Mouse (Mus musculus) embryonic facial prominence, embryonic 10.5 days (tissue): ENCODE results near the gene Hs3st3b1. TPM values are rescaled to one million over a fixed set of nuclear protein-coding genes. Genes with fewer than 3 reads are reported as not detected.

Experiments used
- DNase-seq: peaks from one replicate; pipeline ENCODE4 v3.0.0-alpha.2; 2017; ENCODE audit warnings: low spot score
- H3K27ac ChIP-seq: fragments of 300-500 bp; sonication (generic); replicated peaks from 2 replicates; pipeline ENCODE4 v1.5.1; 2016; ENCODE audit warnings: mild to moderate bottlenecking
- H3K27me3 ChIP-seq: fragments of 300-500 bp; sonication (generic); replicated peaks from 2 replicates; pipeline ENCODE4 v1.6.1; 2016; ENCODE audit warnings: low read depth, mild to moderate bottlenecking; ENCODE audit not compliant: poor library complexity, severe bottlenecking
- H3K36me3 ChIP-seq: fragments of 300-500 bp; sonication (generic); replicated peaks from 2 replicates; pipeline ENCODE4 v1.6.1; 2016; ENCODE audit warnings: mild to moderate bottlenecking, moderate library complexity
- H3K4me1 ChIP-seq: fragments of 300-500 bp; sonication (generic); 2 replicates; pipeline ENCODE4 v1.6.1; 2016
- H3K4me3 ChIP-seq: fragments of 300-500 bp; sonication (generic); 2 replicates; pipeline ENCODE4 v1.5.1; 2016; ENCODE audit warnings: mild to moderate bottlenecking, moderate library complexity
- H3K9me3 ChIP-seq: fragments of 300-500 bp; sonication (generic); 2 replicates; pipeline ENCODE4 v1.6.1; 2016; ENCODE audit warnings: mild to moderate bottlenecking
- WGBS: fragments of 180-500 bp; shearing (Covaris S2); methylation state at CpG from one replicate; pipeline ENCODE4 v1.1.7; 2016; 5-methylcytosine and 5-hydroxymethylcytosine counted together
- polyA plus RNA-seq: library from polyadenylated mRNA; unstranded; fragments of >200 nt; fragmentation: Nextera tagmentation; extraction: Ambion mirVana; gene quantifications from 2 replicates; pipeline ENCODE4 v1.2.1, GENCODE M21; 2016

Hs3st3b1 gene
- 9.5 and 11.8 TPM in 2 replicates for polyA plus RNA-seq

DNA sequence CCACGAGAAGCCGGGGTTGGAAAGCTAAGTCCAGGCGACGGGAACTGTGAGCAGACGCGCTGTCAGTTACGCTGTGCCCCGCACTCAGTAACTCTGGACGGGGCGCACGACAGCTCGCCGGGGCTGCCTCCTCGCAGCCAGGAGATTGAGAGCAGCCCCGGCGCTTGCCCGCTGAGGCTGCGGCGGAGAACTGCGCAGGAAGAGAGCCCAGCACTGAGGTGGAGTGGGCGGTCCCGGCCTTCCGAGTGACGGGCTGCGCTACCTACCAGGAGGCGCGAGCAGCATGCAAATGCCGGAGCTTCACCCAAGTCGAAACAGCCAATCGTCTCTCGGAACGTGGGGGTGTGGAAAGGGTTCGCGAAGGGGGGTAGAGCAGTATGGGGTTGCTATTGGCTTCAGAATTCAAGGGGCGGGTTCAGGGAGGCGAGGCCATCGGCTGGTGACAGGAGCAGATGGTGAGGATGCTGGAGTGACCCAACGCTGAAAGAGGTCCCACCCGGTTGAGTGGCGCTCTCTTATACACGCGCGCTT is at the start of gene Hs3st3b1:
Hs3st3b1 (minus strand) TSS at position 200 of the 531 bp plus-strand sequence.
- under 1% methylated on average over 43 of the region's 43 CpGs for WGBS
- H3K27ac ChIP-seq: peak within 1 kb of the TSS; percentile 85
- H3K4me3 ChIP-seq: peak within 1 kb of the TSS; percentile 82
- peaks cover 84% of the 10 kb centered on the region for H3K4me1 ChIP-seq
- H3K36me3 ChIP-seq: no peaks in the 10 kb centered on the region
- no peaks in the 10 kb centered on the region for H3K9me3 ChIP-seq
- H3K27me3 ChIP-seq: peaks cover 100% of the 10 kb centered on the region
- DNase-seq: peak; percentile 98

DNA sequence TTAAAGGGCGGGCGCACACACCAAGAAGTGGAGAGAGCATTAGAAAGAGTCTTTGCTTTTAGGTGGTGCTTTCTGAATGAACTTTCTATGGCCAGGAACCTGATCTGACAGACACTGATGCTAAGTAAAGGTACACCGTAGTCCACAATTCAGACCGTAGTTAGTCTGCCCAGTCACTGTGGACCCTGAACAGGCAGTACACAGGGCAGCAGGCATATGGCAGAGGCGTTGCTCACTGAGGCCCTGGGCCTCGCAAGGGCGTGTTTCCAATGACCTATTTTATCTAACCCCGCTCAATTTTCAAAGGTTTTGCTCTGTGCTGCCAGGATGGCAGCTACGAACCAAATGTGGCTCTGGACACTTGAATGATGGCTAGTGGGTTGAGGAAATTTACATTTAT is 49.4 kb upstream of the Hs3st3b1 start:
- peaks cover 29% of the 10 kb centered on the region for H3K36me3 ChIP-seq
- no peak overlapping the region for H3K27ac ChIP-seq
- no peaks in the 10 kb centered on the region for H3K9me3 ChIP-seq
- peaks cover 45% of the 10 kb centered on the region for H3K4me1 ChIP-seq
- DNase-seq: no peak
- 92% methylated on average over 9 of the region's 9 CpGs for WGBS
- no peaks in the 10 kb centered on the region; the same call in 1 of the 2 replicates for H3K27me3 ChIP-seq
- H3K4me3 ChIP-seq: no peak overlapping the region

DNA sequence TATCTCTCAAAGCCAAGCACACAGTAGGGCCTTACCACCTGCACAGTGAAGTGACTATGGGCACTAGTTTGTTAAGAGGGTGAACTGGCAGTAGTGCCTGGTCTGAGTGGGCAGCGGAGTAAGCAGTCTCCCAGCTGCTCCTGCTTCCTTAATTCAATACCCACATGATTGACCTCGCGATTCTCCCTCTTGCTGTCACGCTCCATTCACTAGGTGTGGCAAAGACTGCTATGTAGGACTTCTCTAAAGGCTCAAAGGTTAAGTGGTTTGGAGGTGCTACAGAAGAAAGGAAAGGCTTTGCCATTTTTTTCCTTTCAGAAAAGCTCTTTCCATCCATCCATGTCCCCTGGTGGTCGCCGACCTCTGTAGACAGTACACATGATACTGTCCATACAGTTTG is 48.7 kb upstream of the Hs3st3b1 start:
- 93% methylated on average over 6 of the region's 6 CpGs for WGBS
- H3K4me3 ChIP-seq: no peak overlapping the region
- peaks cover 23% of the 10 kb centered on the region for H3K36me3 ChIP-seq
- peaks cover 46% of the 10 kb centered on the region for H3K4me1 ChIP-seq
- H3K9me3 ChIP-seq: no peaks in the 10 kb centered on the region
- H3K27me3 ChIP-seq: no peaks in the 10 kb centered on the region; the same call in 1 of the 2 replicates
- no peak for DNase-seq
- no peak overlapping the region for H3K27ac ChIP-seq

DNA sequence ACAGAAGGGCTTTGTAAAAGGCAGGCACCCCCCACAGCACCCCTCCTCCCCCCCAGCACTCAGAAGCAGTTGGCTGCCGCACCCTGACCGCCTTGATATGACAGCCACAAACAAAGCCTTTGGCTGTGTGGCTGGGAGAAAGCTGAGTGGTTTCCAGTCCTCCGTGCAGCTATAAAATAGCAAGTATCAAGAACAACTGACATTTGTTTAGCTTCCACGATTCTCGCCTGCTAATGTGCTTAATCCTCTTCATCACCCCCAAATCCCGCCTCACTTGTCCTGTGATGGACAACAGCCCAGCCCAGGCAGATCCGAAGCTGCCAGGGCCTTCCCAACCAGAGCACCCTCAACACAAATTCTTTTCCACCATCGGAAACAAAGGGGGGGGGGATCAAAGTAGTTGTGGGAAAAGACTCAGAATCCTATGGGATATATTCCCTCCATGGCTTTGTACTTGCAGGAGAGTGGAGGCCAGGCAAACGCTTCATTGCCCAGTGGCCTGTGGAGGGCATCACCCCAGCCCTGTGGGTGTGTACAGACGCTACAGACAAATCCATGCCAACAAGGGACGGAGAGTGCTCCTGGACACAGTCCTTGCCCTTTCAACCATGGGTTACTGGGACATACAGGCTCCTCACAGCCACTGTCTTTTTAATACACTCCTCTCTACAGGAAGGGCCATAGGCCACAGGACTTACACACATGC is 47.3 kb upstream of the Hs3st3b1 start:
- 46% methylated on average over 11 of the region's 11 CpGs for WGBS

DNA sequence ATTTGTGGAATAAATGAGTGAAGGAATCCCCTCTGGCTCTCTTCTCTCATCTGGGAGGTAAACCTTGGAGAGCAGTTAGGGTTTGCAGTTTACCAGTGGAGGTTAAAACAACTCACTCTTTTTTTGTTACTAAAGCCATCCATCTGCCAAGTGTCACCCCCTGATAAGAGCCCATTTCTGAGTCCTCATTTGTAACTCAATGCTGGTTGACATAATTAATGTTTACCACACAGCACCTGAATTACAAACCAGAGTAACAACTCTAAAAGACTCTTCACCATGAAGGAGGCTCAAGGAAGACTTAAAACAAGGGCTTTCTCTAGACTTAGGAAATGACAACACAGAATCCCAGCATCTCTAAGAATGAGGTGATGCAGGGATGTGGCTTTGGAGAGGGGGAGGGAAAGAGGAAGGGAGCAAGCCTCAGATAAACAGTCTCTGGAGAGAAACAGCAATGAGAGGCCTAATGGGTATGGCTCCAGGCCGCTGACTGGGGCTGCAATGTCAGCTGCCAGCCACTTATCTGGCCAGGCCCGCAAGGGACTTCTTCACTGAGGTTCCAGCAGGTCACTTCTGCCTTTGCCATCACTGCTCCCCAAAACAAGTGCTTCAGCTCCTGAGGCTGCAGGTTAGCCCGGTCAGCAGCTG is 46.4 kb upstream of the Hs3st3b1 start:
- Histone ChIP-seq H3K4me3 (no peak overlapping the region), H3K9me3 (no peaks in the 10 kb centered on the region), H3K27ac (no peak overlapping the region; the same call in 1 of the 2 replicates), H3K27me3 (no peaks in the 10 kb centered on the region; the same call in 1 of the 2 replicates), H3K36me3 (peaks cover 23% of the 10 kb centered on the region), H3K4me1 (peaks cover 41% of the 10 kb centered on the region)
- DNase-seq: no peak
- 43% methylated on average over 3 of the region's 3 CpGs for WGBS

More for the DNA sequence above, 47.3 kb upstream of the Hs3st3b1 start:
- Histone ChIP-seq H3K4me3 (no peak overlapping the region), H3K9me3 (no peaks in the 10 kb centered on the region), H3K4me1 (peaks cover 44% of the 10 kb centered on the region), H3K27ac (0 out of 2 replicates have a peak overlapping the region, but pooled peaks have one; percentile 19), H3K36me3 (peaks cover 21% of the 10 kb centered on the region), H3K27me3 (no peaks in the 10 kb centered on the region; the same call in 1 of the 2 replicates)
- no peak for DNase-seq

DNA sequence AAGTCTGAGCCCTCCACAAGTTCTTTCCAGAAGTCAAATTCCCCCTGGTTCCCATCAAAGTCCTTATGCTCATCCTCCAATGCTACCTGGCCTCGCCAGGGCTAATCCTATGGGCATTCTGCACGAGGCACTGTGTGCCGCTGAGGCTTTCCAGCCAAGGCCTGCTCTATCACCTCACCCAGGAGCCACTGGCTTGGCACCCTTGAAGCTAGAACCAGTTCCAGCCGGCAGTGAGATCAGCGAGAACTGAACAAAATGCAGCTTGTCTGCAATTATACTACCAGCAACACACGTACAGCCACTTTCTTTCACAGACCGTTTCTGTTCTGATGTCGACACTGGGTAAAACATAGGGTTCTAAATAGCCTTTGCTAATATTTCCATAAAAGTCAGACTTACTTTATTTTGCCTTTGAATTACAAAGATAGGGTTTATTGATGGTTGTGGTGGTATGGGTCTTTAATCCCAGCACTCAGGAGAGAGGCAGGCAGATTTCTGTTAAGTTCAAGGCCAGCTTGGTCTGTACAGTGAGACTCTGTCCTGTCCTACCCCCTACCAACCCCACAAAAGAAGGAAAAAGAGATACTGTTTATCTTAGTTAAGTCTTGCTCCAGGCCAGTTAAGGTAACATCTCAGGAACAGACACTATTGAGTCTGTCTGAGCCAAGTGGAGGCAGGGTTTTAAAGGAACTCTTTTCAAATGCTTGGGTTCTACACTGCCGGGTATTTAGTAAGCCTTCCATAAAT is 45.7 kb upstream of the Hs3st3b1 start:
- 82% methylated on average over 9 of the region's 9 CpGs for WGBS
- no peak for DNase-seq
- no peaks in the 10 kb centered on the region; the same call in 1 of the 2 replicates for H3K27me3 ChIP-seq
- peaks cover 25% of the 10 kb centered on the region for H3K36me3 ChIP-seq
- no peaks in the 10 kb centered on the region for H3K9me3 ChIP-seq
- no peak overlapping the region for H3K4me3 ChIP-seq
- no peak overlapping the region for H3K27ac ChIP-seq
- peaks cover 41% of the 10 kb centered on the region for H3K4me1 ChIP-seq

DNA sequence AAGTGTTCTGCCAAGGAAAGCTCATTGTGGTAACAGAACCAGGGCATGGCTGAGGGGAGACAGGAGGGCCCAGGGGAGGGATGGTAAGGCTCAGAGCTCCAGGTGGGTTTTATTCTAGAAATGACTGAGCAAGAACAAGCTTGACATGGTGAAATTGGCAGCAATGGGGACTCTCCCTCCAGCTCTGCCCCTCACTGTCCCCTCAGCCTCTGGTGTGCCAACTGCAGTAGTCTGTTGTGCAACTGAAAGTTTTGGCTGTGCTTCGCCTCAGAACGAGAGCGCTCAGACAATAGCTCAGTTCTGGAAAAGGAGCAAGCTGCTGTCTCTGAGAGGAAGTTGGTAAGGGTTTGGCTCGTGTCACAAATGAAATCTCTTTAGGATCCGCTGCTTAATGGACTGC is 43.3 kb upstream of the Hs3st3b1 start:
- DNase-seq: no peak
- Histone ChIP-seq H3K9me3 (no peaks in the 10 kb centered on the region), H3K27me3 (no peaks in the 10 kb centered on the region; the same call in 1 of the 2 replicates), H3K4me3 (no peak overlapping the region), H3K36me3 (peaks cover 18% of the 10 kb centered on the region), H3K27ac (no peak overlapping the region), H3K4me1 (peaks cover 41% of the 10 kb centered on the region)
- 82% methylated on average over 5 of the region's 5 CpGs for WGBS

DNA sequence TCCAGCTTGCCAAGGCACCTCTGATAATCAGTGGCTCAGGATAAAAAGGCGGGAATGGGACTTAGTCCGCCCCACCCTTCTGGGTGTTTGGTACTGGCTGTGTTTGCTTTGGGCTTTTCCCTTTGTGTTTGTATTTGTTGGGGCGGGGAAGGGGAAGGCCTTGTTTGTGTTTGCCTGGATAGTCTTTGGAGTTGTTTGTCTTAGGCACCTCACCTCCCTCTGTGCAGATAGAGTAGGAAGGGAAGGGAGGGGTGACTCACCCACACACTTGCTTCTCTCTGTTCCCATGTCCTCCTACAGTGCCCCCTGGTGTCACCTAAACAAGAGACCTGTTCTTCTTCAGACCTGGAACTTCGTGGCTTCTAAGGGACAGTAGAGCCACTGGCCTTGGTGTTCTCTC is 35.1 kb upstream of the Hs3st3b1 start:
- Histone ChIP-seq H3K27ac (peak overlapping the region; percentile 48; the same call in 1 of the 2 replicates), H3K4me1 (peaks cover 26% of the 10 kb centered on the region), H3K4me3 (no peak overlapping the region), H3K9me3 (no peaks in the 10 kb centered on the region), H3K27me3 (peaks cover 59% of the 10 kb centered on the region), H3K36me3 (no peaks in the 10 kb centered on the region)
- 31% methylated on average over 4 of the region's 4 CpGs for WGBS
- DNase-seq: no peak

DNA sequence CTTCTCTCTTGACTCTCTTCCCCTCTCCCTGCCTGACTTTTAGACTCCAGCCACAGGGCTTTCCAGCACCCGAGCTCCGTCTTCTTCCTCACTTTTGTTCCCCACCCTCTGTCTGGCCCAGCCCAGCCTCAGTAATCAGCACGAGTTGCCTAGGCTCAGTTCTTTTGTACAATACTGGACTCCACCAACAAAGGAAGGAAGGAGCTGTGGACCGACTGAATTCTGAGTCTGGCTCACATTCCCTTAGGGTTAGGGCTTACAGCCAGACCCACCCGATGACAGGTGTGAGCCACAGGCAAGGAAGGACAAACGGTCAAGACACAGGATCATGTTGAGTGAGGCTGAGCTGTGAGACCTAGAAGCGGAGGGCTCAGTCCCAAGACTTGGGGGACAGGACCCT is 34.7 kb upstream of the Hs3st3b1 start:
- WGBS: 25% methylated on average over 7 of the region's 7 CpGs
- Histone ChIP-seq H3K27ac (peak overlapping the region; percentile 48; the same call in 1 of the 2 replicates), H3K9me3 (no peaks in the 10 kb centered on the region), H3K4me1 (peaks cover 30% of the 10 kb centered on the region), H3K36me3 (no peaks in the 10 kb centered on the region), H3K27me3 (peaks cover 61% of the 10 kb centered on the region), H3K4me3 (no peak overlapping the region)
- no peak for DNase-seq

DNA sequence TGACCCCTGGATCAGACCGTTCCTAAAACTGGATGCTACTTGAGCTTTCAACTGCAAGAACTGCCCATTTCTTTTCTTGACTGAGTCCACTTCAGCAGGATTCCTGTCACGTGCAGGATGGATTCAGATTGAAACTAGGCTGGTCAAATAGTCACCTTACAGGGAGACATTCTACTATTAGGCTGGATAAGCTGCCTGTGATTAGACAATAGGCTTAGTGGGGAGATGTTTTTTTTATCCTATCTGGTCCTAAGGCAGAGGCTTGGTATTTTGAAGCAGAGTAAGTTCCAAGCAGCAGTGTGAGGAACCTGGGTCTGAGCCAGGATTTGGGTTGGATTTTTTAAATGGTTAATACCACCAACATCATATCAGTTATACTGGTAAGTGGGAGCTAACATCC is 31.8 kb upstream of the Hs3st3b1 start:
- no peaks in the 10 kb centered on the region for H3K36me3 ChIP-seq
- no peak overlapping the region for H3K27ac ChIP-seq
- no peaks in the 10 kb centered on the region for H3K9me3 ChIP-seq
- DNase-seq: no peak
- H3K4me3 ChIP-seq: no peak overlapping the region
- peaks cover 37% of the 10 kb centered on the region for H3K4me1 ChIP-seq
- 88% methylated on average over 2 of the region's 2 CpGs for WGBS
- peaks cover 87% of the 10 kb centered on the region for H3K27me3 ChIP-seq

DNA sequence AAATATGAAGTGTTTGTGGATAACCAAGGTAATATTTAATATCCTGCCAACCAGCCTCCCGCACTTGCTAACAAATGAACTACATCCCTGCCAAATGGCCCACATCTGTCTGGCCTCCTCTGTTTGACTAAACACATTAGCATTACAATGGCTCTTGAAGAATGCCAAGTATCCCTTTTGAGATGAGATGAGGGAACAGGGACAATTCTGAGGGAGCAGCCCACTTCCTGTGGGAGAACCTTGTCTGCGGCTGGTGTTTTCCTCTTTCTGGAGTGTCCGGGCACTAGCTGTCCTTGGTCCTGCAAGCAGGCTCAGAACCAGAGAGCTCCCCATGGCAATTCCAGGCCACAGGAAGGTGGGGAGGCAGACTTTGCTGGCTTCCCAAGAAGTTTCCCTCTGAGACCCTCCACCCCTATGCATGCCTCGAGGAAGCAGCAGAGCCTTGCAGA is 30.7 kb upstream of the Hs3st3b1 start:
- no peaks in the 10 kb centered on the region for H3K9me3 ChIP-seq
- H3K27me3 ChIP-seq: peaks cover 89% of the 10 kb centered on the region
- peaks cover 37% of the 10 kb centered on the region for H3K4me1 ChIP-seq
- no peaks in the 10 kb centered on the region for H3K36me3 ChIP-seq
- H3K4me3 ChIP-seq: peak overlapping the region; percentile 50; the same call in 1 of the 2 replicates
- H3K27ac ChIP-seq: no peak overlapping the region
- 39% methylated on average over 4 of the region's 4 CpGs for WGBS
- DNase-seq: no peak
